Mouse (Mus musculus): ENCODE measurements around the gene Nmur2.

The Nmur2 gene

GRCm38 (mm10) chr11:56040917-56041316, at the start of gene Nmur2:
Gene Nmur2, minus strand, starts transcription at chr11:56041010.
- no peak for DNase-seq

- DNase-seq: no peak
Measured at GRCm38 (mm10) chr11:56089127-56089689, 48.4 kb upstream of the Nmur2 start.

- DNase-seq: no peak
Measured at GRCm38 (mm10) chr11:56072131-56072530, 31.3 kb upstream of the Nmur2 start.

GRCm38 (mm10) chr11:56069658-56070057, 28.8 kb upstream of the Nmur2 start:
- no peak for DNase-seq

- DNase-seq: no peak
Measured at GRCm38 (mm10) chr11:56065147-56065546, 24.3 kb upstream of the Nmur2 start.

- DNase-seq: no peak
Measured at GRCm38 (mm10) chr11:56064575-56064974, 23.8 kb upstream of the Nmur2 start.

- DNase-seq: no peak
Measured at GRCm38 (mm10) chr11:56059236-56059635, 18.4 kb upstream of the Nmur2 start.

GRCm38 (mm10) chr11:56054439-56054838, 13.6 kb upstream of the Nmur2 start:
- no peak for DNase-seq

GRCm38 (mm10) chr11:56026854-56027253, 14.0 kb downstream of the Nmur2 start:
- no peak for DNase-seq

GRCm38 (mm10) chr11:56025746-56026570, 14.9 kb downstream of the Nmur2 start:
- no peak for DNase-seq

- DNase-seq: no peak
Measured at GRCm38 (mm10) chr11:56013510-56014057, 27.2 kb downstream of the Nmur2 start.

- DNase-seq: no peak
Measured at GRCm38 (mm10) chr11:56012396-56012795, 28.4 kb downstream of the Nmur2 start.

GRCm38 (mm10) chr11:56008277-56008676, 32.5 kb downstream of the Nmur2 start:
- DNase-seq: no peak

- DNase-seq: no peak
Measured at GRCm38 (mm10) chr11:55992799-55993198, 48.0 kb downstream of the Nmur2 start.

- DNase-seq: no peak
Measured at GRCm38 (mm10) chr11:55992148-55992547, 48.7 kb downstream of the Nmur2 start.

- peak in 1 of 2 experiments; percentile 1 for DNase-seq
Measured at GRCm38 (mm10) chr11:55991505-55992066, 49.2 kb downstream of the Nmur2 start.

- no peak for DNase-seq
Measured at GRCm38 (mm10) chr11:55984643-55985042, 56.2 kb downstream of the Nmur2 start.

- no peak for DNase-seq
Measured at GRCm38 (mm10) chr11:55981656-55982055, 59.2 kb downstream of the Nmur2 start.

GRCm38 (mm10) chr11:55978146-55978545, 62.7 kb downstream of the Nmur2 start:
- DNase-seq: no peak

All from spleen, adult 18-20 months (tissue).